Mouse (Mus musculus): ENCODE data around the gene Olfr692. TPM values are rescaled to one million over a fixed set of nuclear protein-coding genes. Genes with fewer than 3 reads are reported as not detected.
"Not testable (repeated sequence)": the region's sequence is repeated elsewhere in the genome, so short reads cannot be mapped to it uniquely, and the experiment has no call there.

The Olfr692 gene
- not detected in 2 replicates for polyA plus RNA-seq (2016; fragmentation: Nextera tagmentation; extraction: Ambion mirVana)

DNA sequence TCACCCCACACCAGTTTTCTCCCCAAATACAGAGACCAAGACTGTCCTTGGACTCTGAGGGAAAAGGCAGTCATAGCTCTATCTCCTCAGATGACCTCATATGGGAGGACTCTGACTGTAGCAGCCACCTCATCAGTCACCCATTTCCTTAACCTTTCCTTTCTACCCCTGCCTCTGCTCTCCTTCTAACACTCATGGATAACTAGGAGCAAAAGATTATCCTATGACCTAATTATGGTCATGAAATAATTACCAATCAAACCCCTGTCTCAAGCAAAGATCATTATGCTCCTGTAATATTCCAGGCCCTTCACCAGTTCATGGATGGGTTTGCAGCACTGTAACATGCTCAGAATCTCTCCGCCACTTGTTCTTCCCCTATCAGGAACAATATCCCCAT is at the start of gene Olfr692:
TSS of gene Olfr692 (plus strand) at position 301 of the 400 bp plus-strand sequence.
- Histone ChIP-seq H3K9me3 (no peaks in the 10 kb centered on the region), H3K4me1 (no peaks in the 10 kb centered on the region), H3K27me3 (ENCODE audit: insufficient read depth, poor library complexity, severe bottlenecking) (no peaks in the 10 kb centered on the region), H3K27ac (no peak within 1 kb of the TSS), H3K36me3 (peaks cover 2% of the 10 kb centered on the region; the same call in 1 of the 2 replicates), H3K4me3 (no peak within 1 kb of the TSS)
- DNase-seq (ENCODE audit: low spot score): no peak
- WGBS: 93% methylated on average over 1 of the region's 1 CpGs

GRCm38 (mm10) chr7:105325302-105325701 is 42.7 kb upstream of the Olfr692 start:
- Histone ChIP-seq H3K27me3 (ENCODE audit: insufficient read depth, poor library complexity, severe bottlenecking) (no peaks in the 10 kb centered on the region), H3K9me3 (no peaks in the 10 kb centered on the region), H3K36me3 (no peaks in the 10 kb centered on the region), H3K4me1 (no peaks in the 10 kb centered on the region), H3K4me3 (no peak overlapping the region), H3K27ac (no peak overlapping the region)
- no peak for DNase-seq (ENCODE audit: low spot score)
- WGBS: 68% methylated on average over 2 of the region's 2 CpGs

GRCm38 (mm10) chr7:105334004-105334403 is 34.0 kb upstream of the Olfr692 start, which contains the start of gene Olfr690:
Gene Olfr690 (minus strand): TSS chr7:105334104.
- no peaks in the 10 kb centered on the region for H3K27me3 ChIP-seq (ENCODE audit: insufficient read depth, poor library complexity, severe bottlenecking)
- H3K36me3 ChIP-seq: no peaks in the 10 kb centered on the region
- no peaks in the 10 kb centered on the region for H3K9me3 ChIP-seq
- no peaks in the 10 kb centered on the region for H3K4me1 ChIP-seq
- no peak within 1 kb of the TSS for H3K27ac ChIP-seq
- no peak within 1 kb of the TSS for H3K4me3 ChIP-seq
- DNase-seq (ENCODE audit: low spot score): no peak
- WGBS: 89% methylated on average over 1 of the region's 1 CpGs

- Histone ChIP-seq H3K27ac (no peak within 1 kb of the TSS), H3K4me1 (no peaks in the 10 kb centered on the region), H3K27me3 (ENCODE audit: insufficient read depth, poor library complexity, severe bottlenecking) (no peaks in the 10 kb centered on the region), H3K4me3 (no peak within 1 kb of the TSS), H3K9me3 (no peaks in the 10 kb centered on the region), H3K36me3 (no peaks in the 10 kb centered on the region)
- 47% methylated on average over 1 of the region's 1 CpGs for WGBS
- DNase-seq (ENCODE audit: low spot score): no peak
Observed at GRCm38 (mm10) chr7:105342170-105342569, 25.9 kb upstream of the Olfr692 start, which contains the start of gene Olfr691. Gene Olfr691 (minus strand): TSS chr7:105342270.

- H3K27me3 ChIP-seq (ENCODE audit: insufficient read depth, poor library complexity, severe bottlenecking): no peaks in the 10 kb centered on the region
- H3K4me3 ChIP-seq: no peak overlapping the region
- DNase-seq (ENCODE audit: low spot score): no peak
- H3K9me3 ChIP-seq: no peaks in the 10 kb centered on the region
- no peak overlapping the region for H3K27ac ChIP-seq
- WGBS: 85% methylated on average over 2 of the region's 2 CpGs
- H3K4me1 ChIP-seq: no peaks in the 10 kb centered on the region
- H3K36me3 ChIP-seq: no peaks in the 10 kb centered on the region
Observed at GRCm38 (mm10) chr7:105342752-105343151, 25.3 kb upstream of the Olfr692 start.

- not testable (repeated sequence) for DNase-seq (ENCODE audit: low spot score); H3K36me3 ChIP-seq; H3K27ac ChIP-seq; H3K4me3 ChIP-seq; H3K4me1 ChIP-seq; H3K9me3 ChIP-seq; H3K27me3 ChIP-seq (ENCODE audit: insufficient read depth, poor library complexity, severe bottlenecking)
- no CpG with 5 or more reads among the region's 5 CpGs for WGBS
Observed at GRCm38 (mm10) chr7:105356064-105356463, 12.0 kb upstream of the Olfr692 start.

GRCm38 (mm10) chr7:105356487-105356886 is 11.5 kb upstream of the Olfr692 start:
- not testable (repeated sequence) for H3K27ac ChIP-seq; H3K36me3 ChIP-seq; H3K9me3 ChIP-seq; DNase-seq (ENCODE audit: low spot score); H3K4me3 ChIP-seq; H3K27me3 ChIP-seq (ENCODE audit: insufficient read depth, poor library complexity, severe bottlenecking); H3K4me1 ChIP-seq
- 96% methylated on average over 1 of the region's 2 CpGs for WGBS

- no peaks in the 10 kb centered on the region for H3K36me3 ChIP-seq
- 76% methylated on average over 2 of the region's 2 CpGs for WGBS
- no peaks in the 10 kb centered on the region for H3K4me1 ChIP-seq
- H3K27me3 ChIP-seq (ENCODE audit: insufficient read depth, poor library complexity, severe bottlenecking): no peaks in the 10 kb centered on the region
- no peak overlapping the region for H3K4me3 ChIP-seq
- H3K9me3 ChIP-seq: no peaks in the 10 kb centered on the region
- DNase-seq (ENCODE audit: low spot score): no peak
- no peak overlapping the region for H3K27ac ChIP-seq
Observed at GRCm38 (mm10) chr7:105361713-105362112, 6.3 kb upstream of the Olfr692 start.

DNA sequence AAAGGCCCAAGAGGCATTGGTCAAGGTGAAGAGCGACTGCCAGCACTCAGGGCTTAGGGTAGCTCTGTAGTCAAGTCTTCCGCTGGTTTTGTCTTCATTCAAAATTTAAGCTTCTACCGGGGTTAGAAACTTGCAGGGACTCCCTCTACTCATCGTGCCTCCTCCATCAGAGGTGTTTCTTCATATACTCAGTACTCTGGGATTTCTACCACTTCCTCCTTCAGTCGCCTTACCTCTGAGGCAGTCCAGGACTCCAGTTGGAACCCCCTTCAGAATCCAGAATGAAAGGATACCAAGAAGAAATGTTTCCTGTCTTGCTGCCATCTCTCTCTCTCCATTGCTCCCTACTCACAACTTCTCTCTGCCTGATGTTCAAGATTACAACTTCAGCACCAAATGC is 762 bp upstream of the Olfr692 start:
- Histone ChIP-seq H3K36me3 (peaks cover 2% of the 10 kb centered on the region; the same call in 1 of the 2 replicates), H3K27me3 (ENCODE audit: insufficient read depth, poor library complexity, severe bottlenecking) (no peaks in the 10 kb centered on the region)

DNA sequence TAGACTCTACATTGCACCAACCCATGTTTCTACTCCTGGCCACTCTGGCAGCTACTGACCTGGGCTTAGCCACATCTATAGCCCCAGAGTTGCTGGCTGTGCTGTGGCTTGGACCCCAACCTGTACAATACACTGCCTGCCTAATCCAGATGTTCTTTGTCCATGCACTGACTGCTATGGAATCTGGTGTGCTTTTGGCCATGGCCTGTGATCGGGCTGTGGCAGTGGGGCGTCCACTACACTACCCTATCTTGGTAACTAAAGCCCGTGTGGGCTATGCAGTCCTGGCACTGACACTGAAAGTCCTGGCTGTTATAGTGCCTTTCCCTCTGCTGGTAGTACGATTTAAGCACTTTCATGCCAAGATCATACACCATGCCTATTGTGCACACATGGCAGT is 491 bp downstream of the Olfr692 start:
- peaks cover 2% of the 10 kb centered on the region; the same call in 1 of the 2 replicates for H3K36me3 ChIP-seq
- H3K27me3 ChIP-seq (ENCODE audit: insufficient read depth, poor library complexity, severe bottlenecking): no peaks in the 10 kb centered on the region
- no peak for DNase-seq (ENCODE audit: low spot score)
- no peaks in the 10 kb centered on the region for H3K4me1 ChIP-seq
- 82% methylated on average over 4 of the region's 4 CpGs for WGBS
- H3K27ac ChIP-seq: no peak overlapping the region
- H3K9me3 ChIP-seq: no peaks in the 10 kb centered on the region
- no peak overlapping the region for H3K4me3 ChIP-seq

More for the DNA sequence above, 762 bp upstream of the Olfr692 start:
- Histone ChIP-seq H3K4me1 (no peaks in the 10 kb centered on the region), H3K27ac (no peak overlapping the region), H3K4me3 (no peak overlapping the region), H3K9me3 (no peaks in the 10 kb centered on the region)
- DNase-seq (ENCODE audit: low spot score): no peak
- WGBS: 79% methylated on average over 5 of the region's 5 CpGs

GRCm38 (mm10) chr7:105372912-105373311 is 4.9 kb downstream of the Olfr692 start:
- DNase-seq (ENCODE audit: low spot score): no peak
- Histone ChIP-seq H3K36me3 (peaks cover 23% of the 10 kb centered on the region), H3K27ac (no peak overlapping the region), H3K27me3 (ENCODE audit: insufficient read depth, poor library complexity, severe bottlenecking) (no peaks in the 10 kb centered on the region), H3K4me1 (no peaks in the 10 kb centered on the region), H3K9me3 (no peaks in the 10 kb centered on the region), H3K4me3 (no peak overlapping the region)
- 92% methylated on average over 1 of the region's 1 CpGs for WGBS

GRCm38 (mm10) chr7:105373509-105373908 is 5.5 kb downstream of the Olfr692 start:
- Histone ChIP-seq H3K4me1 (no peaks in the 10 kb centered on the region), H3K27me3 (ENCODE audit: insufficient read depth, poor library complexity, severe bottlenecking) (no peaks in the 10 kb centered on the region), H3K9me3 (no peaks in the 10 kb centered on the region), H3K36me3 (peaks cover 29% of the 10 kb centered on the region), H3K27ac (no peak overlapping the region), H3K4me3 (no peak overlapping the region)
- DNase-seq (ENCODE audit: low spot score): no peak
- 61% methylated on average over 4 of the region's 4 CpGs for WGBS

- Histone ChIP-seq H3K36me3 (peaks cover 34% of the 10 kb centered on the region), H3K27ac (no peak overlapping the region)
- WGBS: 96% methylated on average over 3 of the region's 3 CpGs
Observed at GRCm38 (mm10) chr7:105373976-105374375, 5.9 kb downstream of the Olfr692 start.

DNA sequence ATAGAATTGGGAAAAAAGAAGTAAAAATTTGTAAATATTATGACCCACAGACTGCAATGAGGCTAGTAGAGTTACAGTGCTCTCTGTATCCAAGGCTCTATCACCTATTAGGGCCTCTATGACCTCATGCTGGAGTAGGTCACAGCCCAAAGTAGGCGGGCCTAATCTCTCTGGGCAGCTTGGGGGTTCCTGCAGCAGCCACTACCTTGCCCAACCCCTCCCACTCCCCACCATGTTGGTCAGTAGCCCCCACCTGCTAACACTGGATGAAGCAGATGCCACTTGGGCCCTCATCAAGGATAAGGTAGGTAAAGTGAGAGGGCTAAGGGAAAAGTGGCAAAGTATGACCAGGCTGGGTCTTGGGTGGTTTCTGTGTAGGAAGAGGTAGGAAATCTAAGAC is 6.8 kb downstream of the Olfr692 start, which contains the start of gene Gm5901:
TSS of gene Gm5901 (plus strand) at position 173 of the 400 bp plus-strand sequence.
- H3K27me3 ChIP-seq (ENCODE audit: insufficient read depth, poor library complexity, severe bottlenecking): no peaks in the 10 kb centered on the region
- H3K4me3 ChIP-seq: no peak within 1 kb of the TSS
- H3K27ac ChIP-seq: no peak within 1 kb of the TSS
- no peaks in the 10 kb centered on the region for H3K4me1 ChIP-seq
- DNase-seq (ENCODE audit: low spot score): no peak
- 68% methylated on average over 1 of the region's 1 CpGs for WGBS
- peaks cover 43% of the 10 kb centered on the region for H3K36me3 ChIP-seq
- no peaks in the 10 kb centered on the region for H3K9me3 ChIP-seq

More at GRCm38 (mm10) chr7:105373976-105374375, 5.9 kb downstream of the Olfr692 start:
- no peaks in the 10 kb centered on the region for H3K9me3 ChIP-seq
- H3K4me3 ChIP-seq: no peak overlapping the region
- DNase-seq (ENCODE audit: low spot score): no peak
- no peaks in the 10 kb centered on the region for H3K4me1 ChIP-seq
- no peaks in the 10 kb centered on the region for H3K27me3 ChIP-seq (ENCODE audit: insufficient read depth, poor library complexity, severe bottlenecking)
